Mouse (Mus musculus): Measurements from ENCODE around the gene Uba2. TPM values are rescaled to one million over a fixed set of nuclear protein-coding genes. Genes with fewer than 3 reads are reported as not detected.
A peak's percentile ranks its signal among the peaks of the same experiment; 100 is the strongest.
"Not testable (repeated sequence)": the region's sequence is repeated elsewhere in the genome, so short reads cannot be mapped to it uniquely, and the experiment has no call there.

The Uba2 gene
- polyA plus RNA-seq, 1 experiment from 2014 or later, result 145 TPM

GRCm38 (mm10) chr7:34200829-34201228 is 31.4 kb upstream of the Uba2 start:
- H3K27ac ChIP-seq (ENCODE audit: low read depth, low read length), result no peak overlapping the region
- H3K36me3 ChIP-seq (ENCODE audit: control insufficient read depth, insufficient read depth, low read length), result peaks cover 51% of the 10 kb centered on the region
- WGBS, result 100% methylated on average over 2 of the region's 2 CpGs
- peaks cover 1% of the 10 kb centered on the region; the same call in 1 of the 2 replicates for H3K4me1 ChIP-seq (ENCODE audit: control insufficient read depth, insufficient read depth, low read depth, low read length)
- no peaks in the 10 kb centered on the region for H3K27me3 ChIP-seq (replicated peaks; ENCODE audit: control insufficient read depth, insufficient read depth, low read length)
- H3K9ac ChIP-seq (ENCODE audit: low read depth, low read length), result no peak overlapping the region
- H3K4me3 ChIP-seq (ENCODE audit: low read length), result no peak overlapping the region
- no peak for ATAC-seq
- no peak overlapping the region for H3K4me2 ChIP-seq (ENCODE audit: low read length)
- H3K9me3 ChIP-seq (ENCODE audit: control insufficient read depth, low read length), result 0 out of 2 replicates have a peak, but pooled peaks cover 2% of the 10 kb centered on the region

GRCm38 (mm10) chr7:34198346-34198745 is 28.9 kb upstream of the Uba2 start:
- Histone ChIP-seq H3K27ac (ENCODE audit: low read depth, low read length) (no peak overlapping the region), H3K4me3 (ENCODE audit: low read length) (no peak overlapping the region), H3K4me2 (ENCODE audit: low read length) (no peak overlapping the region), H3K36me3 (ENCODE audit: control insufficient read depth, insufficient read depth, low read length) (peaks cover 27% of the 10 kb centered on the region), H3K27me3 (replicated peaks; ENCODE audit: control insufficient read depth, insufficient read depth, low read length) (no peaks in the 10 kb centered on the region), H3K9ac (ENCODE audit: low read depth, low read length) (no peak overlapping the region), H3K4me1 (ENCODE audit: control insufficient read depth, insufficient read depth, low read depth, low read length) (peaks cover 8% of the 10 kb centered on the region), H3K9me3 (ENCODE audit: control insufficient read depth, low read length) (0 out of 2 replicates have a peak, but pooled peaks cover 2% of the 10 kb centered on the region)
- ATAC-seq, result no peak
- WGBS, result 51% methylated on average over 3 of the region's 3 CpGs

GRCm38 (mm10) chr7:34196132-34197128 is 27.0 kb upstream of the Uba2 start, which contains the start of gene Pdcd2l:
TSS of gene Pdcd2l (minus strand) at chr7:34196661.
- ATAC-seq, result peak; percentile 96
- peak within 1 kb of the TSS; percentile 61; the same call in 1 of the 2 replicates for H3K27ac ChIP-seq (ENCODE audit: low read depth, low read length)
- 4% methylated on average over 67 of the region's 70 CpGs for WGBS
- peak within 1 kb of the TSS; percentile 72 for H3K9ac ChIP-seq (ENCODE audit: low read depth, low read length)
- peak within 1 kb of the TSS; percentile 62 for H3K4me3 ChIP-seq (ENCODE audit: low read length)
- peaks cover 19% of the 10 kb centered on the region for H3K36me3 ChIP-seq (ENCODE audit: control insufficient read depth, insufficient read depth, low read length)
- peak within 1 kb of the TSS; percentile 90 for H3K4me2 ChIP-seq (ENCODE audit: low read length)
- 0 out of 2 replicates have a peak, but pooled peaks cover 2% of the 10 kb centered on the region for H3K9me3 ChIP-seq (ENCODE audit: control insufficient read depth, low read length)
- peaks cover 8% of the 10 kb centered on the region for H3K4me1 ChIP-seq (ENCODE audit: control insufficient read depth, insufficient read depth, low read depth, low read length)
- H3K27me3 ChIP-seq (replicated peaks; ENCODE audit: control insufficient read depth, insufficient read depth, low read length), result no peaks in the 10 kb centered on the region

GRCm38 (mm10) chr7:34195632-34196031 is 26.2 kb upstream of the Uba2 start:
- Histone ChIP-seq H3K9ac (ENCODE audit: low read depth, low read length) (peak overlapping the region; percentile 72), H3K36me3 (ENCODE audit: control insufficient read depth, insufficient read depth, low read length) (peaks cover 11% of the 10 kb centered on the region), H3K4me1 (ENCODE audit: control insufficient read depth, insufficient read depth, low read depth, low read length) (peaks cover 8% of the 10 kb centered on the region), H3K4me3 (ENCODE audit: low read length) (peak overlapping the region; percentile 62), H3K27ac (ENCODE audit: low read depth, low read length) (no peak overlapping the region; the same call in 1 of the 2 replicates), H3K9me3 (ENCODE audit: control insufficient read depth, low read length) (0 out of 2 replicates have a peak, but pooled peaks cover 2% of the 10 kb centered on the region), H3K27me3 (replicated peaks; ENCODE audit: control insufficient read depth, insufficient read depth, low read length) (no peaks in the 10 kb centered on the region), H3K4me2 (ENCODE audit: low read length) (peak overlapping the region; percentile 90)
- ATAC-seq, result no peak
- WGBS, result 57% methylated on average over 3 of the region's 3 CpGs

GRCm38 (mm10) chr7:34192825-34193224 is 23.4 kb upstream of the Uba2 start:
- Histone ChIP-seq H3K4me3 (ENCODE audit: low read length) (no peak overlapping the region), H3K9ac (ENCODE audit: low read depth, low read length) (no peak overlapping the region), H3K4me2 (ENCODE audit: low read length) (no peak overlapping the region), H3K36me3 (ENCODE audit: control insufficient read depth, insufficient read depth, low read length) (peaks cover 24% of the 10 kb centered on the region), H3K27ac (ENCODE audit: low read depth, low read length) (no peak overlapping the region), H3K27me3 (replicated peaks; ENCODE audit: control insufficient read depth, insufficient read depth, low read length) (no peaks in the 10 kb centered on the region), H3K4me1 (ENCODE audit: control insufficient read depth, insufficient read depth, low read depth, low read length) (peaks cover 8% of the 10 kb centered on the region), H3K9me3 (ENCODE audit: control insufficient read depth, low read length) (no peaks in the 10 kb centered on the region)
- ATAC-seq, result no peak
- 93% methylated on average over 6 of the region's 6 CpGs for WGBS

GRCm38 (mm10) chr7:34189376-34189989 is 20.1 kb upstream of the Uba2 start:
- Histone ChIP-seq H3K9me3 (ENCODE audit: control insufficient read depth, low read length) (no peaks in the 10 kb centered on the region), H3K27ac (ENCODE audit: low read depth, low read length) (no peak overlapping the region), H3K4me1 (ENCODE audit: control insufficient read depth, insufficient read depth, low read depth, low read length) (no peaks in the 10 kb centered on the region), H3K4me3 (ENCODE audit: low read length) (no peak overlapping the region), H3K4me2 (ENCODE audit: low read length) (no peak overlapping the region), H3K36me3 (ENCODE audit: control insufficient read depth, insufficient read depth, low read length) (peaks cover 41% of the 10 kb centered on the region), H3K9ac (ENCODE audit: low read depth, low read length) (no peak overlapping the region), H3K27me3 (replicated peaks; ENCODE audit: control insufficient read depth, insufficient read depth, low read length) (no peaks in the 10 kb centered on the region)
- no peak for ATAC-seq
- WGBS, result 93% methylated on average over 12 of the region's 12 CpGs

- Histone ChIP-seq H3K9ac (ENCODE audit: low read depth, low read length) (no peak overlapping the region), H3K36me3 (ENCODE audit: control insufficient read depth, insufficient read depth, low read length) (peaks cover 31% of the 10 kb centered on the region), H3K27me3 (replicated peaks; ENCODE audit: control insufficient read depth, insufficient read depth, low read length) (no peaks in the 10 kb centered on the region), H3K9me3 (ENCODE audit: control insufficient read depth, low read length) (no peaks in the 10 kb centered on the region), H3K4me3 (ENCODE audit: low read length) (no peak overlapping the region), H3K4me2 (ENCODE audit: low read length) (no peak overlapping the region), H3K4me1 (ENCODE audit: control insufficient read depth, insufficient read depth, low read depth, low read length) (no peaks in the 10 kb centered on the region), H3K27ac (ENCODE audit: low read depth, low read length) (no peak overlapping the region)
- ATAC-seq, result no peak
- 90% methylated on average over 3 of the region's 3 CpGs for WGBS
These were observed 14.4 kb upstream of the Uba2 start for GRCm38 (mm10) chr7:34183794-34184193.

GRCm38 (mm10) chr7:34183356-34183755 is 14.0 kb upstream of the Uba2 start:
- Histone ChIP-seq H3K9me3 (ENCODE audit: control insufficient read depth, low read length) (no peaks in the 10 kb centered on the region), H3K4me1 (ENCODE audit: control insufficient read depth, insufficient read depth, low read depth, low read length) (no peaks in the 10 kb centered on the region), H3K4me2 (ENCODE audit: low read length) (no peak overlapping the region), H3K36me3 (ENCODE audit: control insufficient read depth, insufficient read depth, low read length) (peaks cover 27% of the 10 kb centered on the region), H3K27ac (ENCODE audit: low read depth, low read length) (no peak overlapping the region), H3K27me3 (replicated peaks; ENCODE audit: control insufficient read depth, insufficient read depth, low read length) (no peaks in the 10 kb centered on the region), H3K4me3 (ENCODE audit: low read length) (no peak overlapping the region), H3K9ac (ENCODE audit: low read depth, low read length) (no peak overlapping the region)
- 86% methylated on average over 13 of the region's 13 CpGs for WGBS
- no peak for ATAC-seq

- H3K36me3 ChIP-seq (ENCODE audit: control insufficient read depth, insufficient read depth, low read length); H3K4me1 ChIP-seq (ENCODE audit: control insufficient read depth, insufficient read depth, low read depth, low read length); H3K9ac ChIP-seq (ENCODE audit: low read depth, low read length); H3K27me3 ChIP-seq (replicated peaks; ENCODE audit: control insufficient read depth, insufficient read depth, low read length); H3K4me2 ChIP-seq (ENCODE audit: low read length); ATAC-seq; H3K9me3 ChIP-seq (ENCODE audit: control insufficient read depth, low read length); H3K27ac ChIP-seq (ENCODE audit: low read depth, low read length); H3K4me3 ChIP-seq (ENCODE audit: low read length): not testable (repeated sequence)
- 90% methylated on average over 6 of the region's 6 CpGs for WGBS
These were observed 6.8 kb upstream of the Uba2 start for GRCm38 (mm10) chr7:34176241-34176640.

Data from hindbrain, embryonic 16.5 days (tissue).